Mouse (Mus musculus): Measurements from ENCODE around the gene Sema3e.

DNA sequence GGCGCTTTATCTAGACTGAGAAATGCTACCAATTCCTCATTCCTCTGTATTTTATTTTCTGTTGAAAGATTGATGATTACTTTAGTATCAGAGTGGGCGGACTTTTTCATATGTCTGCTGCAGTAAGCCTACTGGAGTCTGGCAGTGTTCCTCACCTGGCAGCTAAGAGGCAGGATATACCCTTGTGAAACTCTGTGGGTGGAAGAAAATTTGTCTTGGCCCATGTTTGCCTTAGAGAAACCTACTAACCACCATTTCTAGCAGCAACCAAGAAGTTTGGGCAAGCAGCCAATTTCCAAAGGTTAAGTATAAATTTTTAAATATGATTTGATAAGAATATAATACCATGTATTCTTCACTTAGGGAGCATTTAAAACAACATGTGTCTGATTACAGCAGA is 63.0 kb downstream of the Sema3e start:
- no peak for TF ChIP-seq CTCF (IDR thresholded peaks at IDR 0.05; ENCODE audit: low read depth, low read length)
- TF ChIP-seq POLR2A (IDR thresholded peaks at IDR 0.05; ENCODE audit: extremely low read depth, insufficient read depth, low read length), result no peak

All from liver, adult 2 months (tissue).